8 mouse cellular contexts compared by ENCODE assay signal in genomic region chr16:38742113-38742658, GRCm38 (mm10). TPM values are rescaled to one million over a fixed set of nuclear protein-coding genes. Genes with fewer than 3 reads are reported as not detected.
DNase-seq lines count a peak whose midpoint lies in the region; ATAC-seq and TF ChIP-seq lines count a peak whose summit lies in the region.

TSS of gene B4galt4 (plus strand) at chr16:38742264.

- peak; percentile 32; the same call in 1 of the 2 replicates for TF ChIP-seq CTCF in gastrocnemius, adult 2 months (IDR thresholded peaks at IDR 0.05)

- peak; percentile 97 for ATAC-seq in hindbrain, embryonic 15.5 days (ENCODE audit: low FRiP score, low read depth)

- H3K9ac ChIP-seq in hindbrain, embryonic 15.5 days, result peak within 1 kb of the TSS; percentile 96

- no peaks in the 10 kb centered on the region for H3K9me3 ChIP-seq in hindbrain, embryonic 15.5 days

- peaks cover 16% of the 10 kb centered on the region for H3K4me1 ChIP-seq in hindbrain, embryonic 15.5 days (replicated peaks)

- H3K27ac ChIP-seq in gastrocnemius, adult 2 months, result peak within 1 kb of the TSS; percentile 84
- H3K27ac ChIP-seq in hindbrain, embryonic 15.5 days (replicated peaks), result peak within 1 kb of the TSS; percentile 89

- DNase-seq in R1 (ENCODE audit: low read depth, low spot score), result peak; percentile 65
- DNase-seq in cerebellum, postnatal 25 days, result peak; percentile 81 to 85
- peak; percentile 87 for DNase-seq in gastrocnemius, adult 2 months
- peak; percentile 79 to 88 for DNase-seq in left cerebral cortex, adult 18-20 months (ENCODE audit: low spot score in 2 of 2)
- peak; percentile 90 for DNase-seq in lung, postnatal 36 days
- peak; percentile 77 to 87 for DNase-seq in right cerebral cortex, adult 2 months (ENCODE audit: low spot score in 2 of 2)
- peak; percentile 70 to 79 for DNase-seq in urinary bladder, postnatal 36 days (ENCODE audit: low spot score in 2 of 2)

- H3K27me3 ChIP-seq in hindbrain, embryonic 15.5 days, result no peaks in the 10 kb centered on the region

- peak within 1 kb of the TSS; percentile 87 for H3K4me3 ChIP-seq in gastrocnemius, adult 2 months
- H3K4me3 ChIP-seq in hindbrain, embryonic 15.5 days, result peak within 1 kb of the TSS; percentile 93

- H3K36me3 ChIP-seq in hindbrain, embryonic 15.5 days, result no peaks in the 10 kb centered on the region

- WGBS in hindbrain, embryonic 15.5 days, result under 1% methylated on average over 51 of the region's 69 CpGs

- H3K4me2 ChIP-seq in hindbrain, embryonic 15.5 days, result peak within 1 kb of the TSS; percentile 95

- intact Hi-C loops in gastrocnemius, adult 2 months (cut with DNase I), result no loop called here

RNA-seq across cellular contexts. Expression of gene B4galt4, which starts in this region (rescaled TPM):
- total RNA-seq in gastrocnemius, adult 2 months (2021), result 1 to 10 TPM; 3.3 to 7.0 TPM
- polyA plus RNA-seq in hindbrain, embryonic 15.5 days (2015; fragmentation: Nextera tagmentation; extraction: Ambion mirVana), result 35.6 and 39.1 TPM in 2 replicates
- total RNA-seq in left cerebral cortex, adult 18-20 months (2021), result 10 to 100 TPM; 21.5 to 23.0 TPM

Comparison
In these comparisons a context has a peak if more than half of its experiments do, and no peak if none do; other contexts are left out.
1. Peak in every context shown above with its lines: DNase-seq, ATAC-seq, H3K4me3 ChIP-seq and H3K27ac ChIP-seq.